Mouse (Mus musculus): ENCODE data around the gene Ears2. TPM values are rescaled to one million over a fixed set of nuclear protein-coding genes. Genes with fewer than 3 reads are reported as not detected.

The Ears2 gene
- polyA plus RNA-seq, 1 experiment from 2014 or later: 10.9 TPM

DNA sequence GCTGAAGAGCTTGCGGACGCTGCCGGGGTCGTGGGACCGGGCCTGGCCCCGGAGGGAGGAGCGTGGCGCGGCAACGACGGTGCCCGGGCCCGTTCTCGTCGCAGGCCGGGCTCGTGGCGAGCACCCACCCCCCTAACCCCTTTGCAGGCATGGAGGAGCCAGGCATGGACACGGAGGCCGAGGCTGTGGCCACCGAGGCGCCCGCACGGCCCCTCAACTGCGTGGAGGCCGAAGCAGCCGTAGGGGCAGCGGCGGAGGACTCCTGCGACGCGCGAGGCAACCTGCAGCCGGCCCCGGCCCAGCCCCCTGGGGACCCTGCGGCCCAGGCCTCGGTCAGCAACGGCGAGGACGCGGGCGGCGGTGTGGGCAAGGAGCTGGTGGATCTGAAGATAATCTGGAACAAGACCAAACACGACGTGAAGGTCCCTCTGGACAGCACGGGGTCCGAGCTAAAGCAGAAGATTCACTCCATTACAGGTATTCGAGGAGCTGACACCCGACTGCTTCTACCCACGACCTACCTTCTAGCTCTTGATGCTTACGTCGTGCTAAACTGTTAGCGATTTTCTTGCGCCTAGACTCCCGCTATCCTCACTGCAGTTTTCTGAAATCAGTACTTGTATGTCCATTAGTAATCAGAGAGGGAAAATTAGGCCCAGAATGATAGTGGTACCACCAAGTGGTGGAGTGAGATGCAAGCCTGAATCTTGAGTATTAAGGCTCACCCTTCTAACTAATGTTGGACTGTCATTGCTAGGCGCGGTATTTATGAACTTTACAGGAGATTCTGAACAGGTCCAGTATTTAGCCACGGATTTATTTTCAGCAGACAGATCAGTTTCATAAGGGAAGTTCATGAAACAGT lies 686 bp upstream of the Ears2 start:
- peaks cover 40% of the 10 kb centered on the region for H3K36me3 ChIP-seq (ENCODE audit: poor library complexity, severe bottlenecking)
- peaks cover 36% of the 10 kb centered on the region for H3K4me1 ChIP-seq
- WGBS: 2% methylated on average over 55 of the region's 58 CpGs
- H3K4me2 ChIP-seq: peak overlapping the region; percentile 71
- peak overlapping the region; percentile 96 for H3K27ac ChIP-seq
- peak overlapping the region; percentile 97 for H3K4me3 ChIP-seq
- ATAC-seq: peak; percentile 64; the same call in 1 of the 2 replicates
- H3K27me3 ChIP-seq: no peaks in the 10 kb centered on the region
- H3K9ac ChIP-seq: peak overlapping the region; percentile 95
- no peaks in the 10 kb centered on the region for H3K9me3 ChIP-seq (replicated peaks)

DNA sequence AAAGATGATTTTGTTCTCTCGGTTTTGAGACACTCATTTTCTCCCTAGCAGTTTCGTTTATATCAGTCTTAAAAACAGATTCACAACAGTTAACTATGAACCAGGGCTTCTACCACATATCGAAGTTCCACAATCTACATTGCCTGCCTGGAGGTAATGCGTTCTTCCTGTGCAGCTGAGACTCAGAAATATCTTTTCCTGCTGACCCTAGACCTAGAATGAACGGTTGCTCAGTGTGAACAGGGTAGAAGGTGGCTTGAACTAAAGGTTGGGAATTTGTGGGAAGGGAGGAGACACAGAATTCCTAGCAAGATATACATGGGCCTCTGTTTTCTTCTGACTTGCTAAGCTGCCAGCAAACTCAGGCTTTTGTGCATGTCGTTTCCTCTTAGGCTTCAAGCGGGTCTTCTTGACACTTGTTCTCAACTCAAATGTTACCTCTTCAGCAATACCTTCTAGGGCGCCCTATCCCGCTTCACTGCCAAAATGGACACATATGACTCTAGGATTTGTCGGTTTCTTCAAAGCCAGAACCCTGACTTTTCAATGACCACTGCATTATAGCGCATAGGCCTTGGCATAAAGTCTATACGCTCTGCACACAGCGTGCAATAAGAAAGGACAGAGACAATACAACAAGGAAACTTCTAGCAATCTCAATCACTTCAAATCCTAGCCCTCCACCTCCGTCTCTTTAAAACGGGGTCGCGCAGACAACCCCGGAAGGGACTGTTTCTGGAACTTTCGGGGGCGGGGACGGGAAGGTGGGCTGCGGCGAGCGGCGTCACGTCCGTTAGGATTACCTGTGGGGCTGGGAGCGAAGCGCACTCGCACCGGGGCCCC lies 740 bp downstream of the Ears2 start:
- ATAC-seq: no peak; the same call in 1 of the 2 replicates
- H3K9ac ChIP-seq: peak overlapping the region; percentile 95
- peaks cover 33% of the 10 kb centered on the region for H3K36me3 ChIP-seq (ENCODE audit: poor library complexity, severe bottlenecking)
- peak overlapping the region; percentile 97 for H3K4me3 ChIP-seq
- H3K9me3 ChIP-seq (replicated peaks): no peaks in the 10 kb centered on the region
- peak overlapping the region; percentile 96 for H3K27ac ChIP-seq
- no peaks in the 10 kb centered on the region for H3K27me3 ChIP-seq
- peak overlapping the region; percentile 71 for H3K4me2 ChIP-seq
- 18% methylated on average over 31 of the region's 31 CpGs for WGBS
- peaks cover 36% of the 10 kb centered on the region for H3K4me1 ChIP-seq

GRCm38 (mm10) chr7:122065656-122066055 lies 1.4 kb downstream of the Ears2 start:
- H3K27me3 ChIP-seq: no peaks in the 10 kb centered on the region
- H3K4me2 ChIP-seq: peak overlapping the region; percentile 71
- H3K36me3 ChIP-seq (ENCODE audit: poor library complexity, severe bottlenecking): peaks cover 28% of the 10 kb centered on the region
- no peak for ATAC-seq
- no peaks in the 10 kb centered on the region for H3K9me3 ChIP-seq (replicated peaks)
- 73% methylated on average over 1 of the region's 1 CpGs for WGBS
- H3K9ac ChIP-seq: peak overlapping the region; percentile 13; the same call in 1 of the 2 replicates
- H3K4me1 ChIP-seq: peaks cover 36% of the 10 kb centered on the region
- H3K27ac ChIP-seq: no peak overlapping the region
- no peak overlapping the region for H3K4me3 ChIP-seq

DNA sequence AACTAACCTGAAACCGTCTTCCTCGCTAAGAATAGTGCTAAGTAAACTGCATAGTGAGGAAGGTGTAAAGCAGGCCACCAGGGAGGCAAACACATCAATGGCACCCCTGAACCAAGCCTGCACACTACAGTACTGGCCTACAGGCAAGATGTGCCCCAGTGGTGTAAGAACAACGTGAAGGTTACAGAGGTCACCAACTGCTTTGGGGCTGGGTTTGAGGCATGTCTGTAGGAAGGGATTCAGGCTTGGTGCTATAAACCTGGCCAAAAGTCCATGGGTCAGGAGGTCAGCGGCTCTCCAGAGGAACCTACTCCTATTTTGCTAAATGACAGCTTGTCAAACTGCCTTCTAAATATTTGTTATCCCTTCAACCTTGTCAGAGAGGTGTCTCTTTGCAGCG lies 10.4 kb downstream of the Ears2 start:
- Histone ChIP-seq H3K27ac (no peak overlapping the region), H3K9ac (no peak overlapping the region), H3K9me3 (replicated peaks) (no peaks in the 10 kb centered on the region), H3K4me3 (no peak overlapping the region), H3K4me2 (no peak overlapping the region), H3K27me3 (no peaks in the 10 kb centered on the region), H3K36me3 (ENCODE audit: poor library complexity, severe bottlenecking) (peaks cover 42% of the 10 kb centered on the region), H3K4me1 (no peaks in the 10 kb centered on the region)
- ATAC-seq: no peak
- 93% methylated on average over 5 of the region's 5 CpGs for WGBS

DNA sequence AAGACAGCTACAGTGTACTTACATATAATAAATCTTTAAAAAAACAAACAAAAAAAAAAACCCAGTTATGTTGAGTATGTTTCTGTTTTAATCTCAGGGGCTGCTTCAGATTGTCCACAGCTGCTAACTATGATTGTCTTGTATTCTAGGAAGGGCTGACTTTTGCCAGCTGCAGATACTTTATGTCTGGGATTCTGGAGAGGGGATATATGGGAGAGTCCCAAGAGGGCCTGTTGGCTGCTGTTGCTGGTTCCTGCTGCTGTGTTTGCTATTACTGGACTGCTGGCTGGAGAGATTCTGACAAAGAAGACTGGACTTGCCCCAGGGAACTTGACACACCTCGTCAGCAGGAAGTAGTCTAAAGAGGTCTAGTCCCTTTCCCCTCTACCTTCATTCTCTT lies 16.2 kb downstream of the Ears2 start:
- Histone ChIP-seq H3K4me1 (no peaks in the 10 kb centered on the region), H3K9ac (no peak overlapping the region), H3K36me3 (ENCODE audit: poor library complexity, severe bottlenecking) (peaks cover 62% of the 10 kb centered on the region), H3K27ac (no peak overlapping the region), H3K4me3 (no peak overlapping the region), H3K4me2 (no peak overlapping the region), H3K9me3 (replicated peaks) (no peaks in the 10 kb centered on the region), H3K27me3 (no peaks in the 10 kb centered on the region)
- ATAC-seq: no peak
- 95% methylated on average over 1 of the region's 1 CpGs for WGBS

- WGBS: 95% methylated on average over 9 of the region's 9 CpGs
- Histone ChIP-seq H3K4me1 (no peaks in the 10 kb centered on the region), H3K36me3 (ENCODE audit: poor library complexity, severe bottlenecking) (peaks cover 56% of the 10 kb centered on the region), H3K27ac (no peak overlapping the region), H3K4me3 (no peak overlapping the region), H3K9ac (no peak overlapping the region), H3K27me3 (no peaks in the 10 kb centered on the region), H3K4me2 (no peak overlapping the region), H3K9me3 (replicated peaks) (no peaks in the 10 kb centered on the region)
- no peak for ATAC-seq
Measured at GRCm38 (mm10) chr7:122048191-122048590, 18.9 kb downstream of the Ears2 start.

DNA sequence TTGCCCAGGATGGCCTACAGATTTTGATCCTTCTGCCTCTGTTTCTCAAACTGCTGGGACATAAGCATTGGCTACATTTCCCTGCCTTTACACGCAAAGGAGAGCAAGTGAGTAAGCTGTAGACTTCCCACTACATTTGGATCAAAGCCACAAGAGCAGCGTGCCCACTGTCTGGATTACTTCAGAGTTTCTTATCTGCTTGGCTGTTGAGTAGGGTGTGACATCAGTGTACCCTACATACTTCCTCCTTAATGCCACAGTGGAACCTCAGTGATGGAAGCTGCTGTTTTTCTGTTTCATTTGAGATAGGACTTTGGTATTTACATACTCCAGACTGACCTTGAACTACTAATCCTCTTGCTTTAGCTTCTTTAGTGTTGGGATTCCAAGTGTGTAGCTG lies 20.2 kb downstream of the Ears2 start:
- H3K36me3 ChIP-seq (ENCODE audit: poor library complexity, severe bottlenecking): peaks cover 55% of the 10 kb centered on the region
- WGBS: 91% methylated on average over 2 of the region's 2 CpGs

DNA sequence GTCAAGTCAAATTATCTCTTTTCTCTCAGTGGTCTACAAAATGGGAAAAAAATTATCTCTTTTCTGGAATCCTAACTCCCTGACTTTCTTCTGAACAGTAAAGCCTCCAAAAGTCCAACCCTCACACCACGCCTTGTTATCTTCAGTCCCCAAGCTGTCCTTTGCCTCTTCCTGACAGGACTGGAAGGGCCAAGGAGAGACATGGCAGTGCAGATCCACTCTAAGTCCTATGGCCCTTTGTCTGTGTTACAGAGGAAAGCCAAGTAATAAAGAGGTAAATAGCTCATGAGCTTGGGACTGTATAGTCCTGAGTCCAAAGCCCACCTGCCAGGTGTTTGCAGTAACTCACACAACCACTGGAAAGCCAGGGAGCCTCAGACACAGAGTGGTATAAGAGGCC lies 21.4 kb downstream of the Ears2 start:
- 96% methylated on average over 1 of the region's 1 CpGs for WGBS
- peaks cover 56% of the 10 kb centered on the region for H3K36me3 ChIP-seq (ENCODE audit: poor library complexity, severe bottlenecking)
- no peak for ATAC-seq

More for the DNA sequence above, 20.2 kb downstream of the Ears2 start:
- no peak overlapping the region for H3K4me2 ChIP-seq
- H3K27ac ChIP-seq: no peak overlapping the region
- no peaks in the 10 kb centered on the region for H3K4me1 ChIP-seq
- H3K9me3 ChIP-seq (replicated peaks): no peaks in the 10 kb centered on the region
- no peak overlapping the region for H3K9ac ChIP-seq
- ATAC-seq: no peak
- H3K27me3 ChIP-seq: no peaks in the 10 kb centered on the region
- no peak overlapping the region for H3K4me3 ChIP-seq

DNA sequence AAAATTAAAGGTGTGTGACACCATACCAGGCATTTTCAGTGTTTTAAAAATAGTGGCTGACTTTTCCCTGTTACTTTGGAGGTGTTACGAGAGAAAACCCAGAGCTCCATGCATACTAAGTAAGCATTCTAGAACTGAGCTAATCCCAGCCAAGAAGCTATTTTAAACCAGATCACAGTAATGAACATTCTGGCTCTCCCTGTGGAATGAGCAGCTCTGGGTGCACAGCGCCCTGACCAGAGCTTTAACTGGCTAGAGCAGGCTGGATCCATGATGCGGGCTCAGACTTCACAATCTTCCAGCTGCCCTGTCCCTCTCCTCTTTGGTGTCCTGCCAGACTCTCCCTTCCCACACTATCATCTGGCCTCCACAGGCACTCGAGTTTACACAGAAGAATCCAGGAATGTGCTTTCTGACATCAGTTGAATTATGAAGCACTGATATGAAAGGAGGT lies 21.9 kb downstream of the Ears2 start:
- H3K4me3 ChIP-seq: no peak overlapping the region
- WGBS: 89% methylated on average over 4 of the region's 4 CpGs

More for the DNA sequence above, 21.4 kb downstream of the Ears2 start:
- Histone ChIP-seq H3K4me2 (no peak overlapping the region), H3K4me1 (no peaks in the 10 kb centered on the region), H3K4me3 (no peak overlapping the region), H3K9me3 (replicated peaks) (no peaks in the 10 kb centered on the region), H3K27ac (no peak overlapping the region), H3K27me3 (no peaks in the 10 kb centered on the region), H3K9ac (no peak overlapping the region)

GRCm38 (mm10) chr7:122044106-122044505 lies 23.0 kb downstream of the Ears2 start:
- Histone ChIP-seq H3K9ac (no peak overlapping the region), H3K4me1 (no peaks in the 10 kb centered on the region), H3K27me3 (no peaks in the 10 kb centered on the region), H3K27ac (no peak overlapping the region), H3K36me3 (ENCODE audit: poor library complexity, severe bottlenecking) (peaks cover 58% of the 10 kb centered on the region), H3K9me3 (replicated peaks) (no peaks in the 10 kb centered on the region), H3K4me2 (no peak overlapping the region), H3K4me3 (no peak overlapping the region)
- no peak for ATAC-seq
- 84% methylated on average over 8 of the region's 8 CpGs for WGBS

More for the DNA sequence above, 21.9 kb downstream of the Ears2 start:
- Histone ChIP-seq H3K27ac (no peak overlapping the region), H3K36me3 (ENCODE audit: poor library complexity, severe bottlenecking) (peaks cover 55% of the 10 kb centered on the region), H3K4me1 (no peaks in the 10 kb centered on the region), H3K9ac (no peak overlapping the region), H3K9me3 (replicated peaks) (no peaks in the 10 kb centered on the region), H3K27me3 (no peaks in the 10 kb centered on the region), H3K4me2 (no peak overlapping the region)
- ATAC-seq: no peak

GRCm38 (mm10) chr7:122034348-122034747 lies 32.7 kb downstream of the Ears2 start:
- H3K27ac ChIP-seq: no peak overlapping the region
- WGBS: 56% methylated on average over 2 of the region's 2 CpGs
- no peak overlapping the region for H3K4me2 ChIP-seq
- H3K36me3 ChIP-seq (ENCODE audit: poor library complexity, severe bottlenecking): peaks cover 16% of the 10 kb centered on the region
- H3K4me3 ChIP-seq: no peak overlapping the region
- ATAC-seq: no peak
- no peak overlapping the region for H3K9ac ChIP-seq
- H3K27me3 ChIP-seq: no peaks in the 10 kb centered on the region
- H3K4me1 ChIP-seq: no peaks in the 10 kb centered on the region
- no peaks in the 10 kb centered on the region for H3K9me3 ChIP-seq (replicated peaks)

DNA sequence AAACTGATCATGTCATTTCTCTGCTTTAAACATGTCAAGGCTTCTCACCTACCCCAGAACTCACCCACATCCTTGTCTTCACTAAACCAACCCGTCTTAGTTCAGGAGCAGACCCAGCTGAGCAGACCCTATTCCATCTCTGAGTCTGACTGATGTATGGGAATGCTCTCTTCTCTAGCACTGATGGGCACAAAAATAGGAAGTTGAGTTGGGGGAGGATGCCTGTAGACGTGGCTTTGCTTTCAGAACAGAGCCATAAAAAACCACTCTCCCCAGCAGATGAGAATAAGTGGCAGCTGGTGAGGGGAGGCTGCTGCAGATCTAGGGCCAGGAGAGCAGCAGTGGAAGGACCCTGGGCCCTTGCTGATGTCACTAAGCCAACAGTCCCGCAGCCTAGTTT lies 33.7 kb downstream of the Ears2 start:
- Histone ChIP-seq H3K9ac (no peak overlapping the region), H3K36me3 (ENCODE audit: poor library complexity, severe bottlenecking) (peaks cover 6% of the 10 kb centered on the region), H3K27ac (no peak overlapping the region), H3K4me1 (no peaks in the 10 kb centered on the region), H3K27me3 (no peaks in the 10 kb centered on the region), H3K4me2 (no peak overlapping the region), H3K9me3 (replicated peaks) (no peaks in the 10 kb centered on the region), H3K4me3 (no peak overlapping the region)
- ATAC-seq: no peak
- WGBS: 68% methylated on average over 3 of the region's 3 CpGs

Data from forebrain, embryonic 13.5 days (tissue).